In the genomic region with DNA sequence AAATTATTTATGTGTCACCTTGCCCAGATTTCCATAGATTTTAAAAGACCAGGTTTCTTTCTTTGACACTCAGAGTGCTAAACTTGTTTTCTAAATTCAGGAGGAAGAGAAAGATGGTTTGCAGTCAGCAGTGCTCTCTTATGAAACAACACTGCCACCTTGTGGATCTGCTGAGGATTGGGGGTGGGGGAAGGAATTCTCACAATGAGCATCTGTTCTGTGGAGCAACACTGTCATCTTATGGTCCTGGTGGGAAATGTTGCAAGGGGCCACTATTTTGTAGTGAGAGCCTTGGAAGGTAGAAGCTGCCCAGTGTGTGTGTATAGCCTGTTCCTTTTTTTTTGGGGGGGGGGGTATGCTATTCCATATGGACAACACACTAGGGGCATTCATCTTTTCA, we compare ENCODE assay signal across 9 mouse cellular contexts. TPM values are rescaled to one million over a fixed set of nuclear protein-coding genes. Genes with fewer than 3 reads are reported as not detected.
DNase-seq lines count a peak whose midpoint lies in the region; ATAC-seq lines count a peak whose summit lies in the region.
"Had no signal": no experiment of that assay in that cellular context is flagged by ENCODE, and none has a peak within 500 bp of the region (broad histone marks: within the 10 kb centered on the region; RNA-seq: fewer than 3 reads in every experiment).

No protein-coding gene starts in this region.

- H3K4me1 ChIP-seq in hindbrain, embryonic 14.5 days (replicated peaks; ENCODE audit: control insufficient read depth, insufficient read depth, low read length): no peaks in the 10 kb centered on the region
- H3K4me1 ChIP-seq: limb, embryonic 12.5 days had no signal

- H3K36me3 ChIP-seq in hindbrain, embryonic 14.5 days (replicated peaks; ENCODE audit: control insufficient read depth, insufficient read depth): peaks cover 7% of the 10 kb centered on the region; the same call in 1 of the 2 replicates

- H3K9ac ChIP-seq in hindbrain, embryonic 14.5 days: no peak overlapping the region
- H3K9ac ChIP-seq: limb, embryonic 12.5 days had no signal

- no peak overlapping the region for H3K27ac ChIP-seq in hindbrain, embryonic 14.5 days
- H3K27ac ChIP-seq: limb, embryonic 12.5 days had no signal

- ATAC-seq in hindbrain, embryonic 14.5 days (ENCODE audit: low FRiP score): peak; percentile 76

- no peak overlapping the region for H3K4me2 ChIP-seq in hindbrain, embryonic 14.5 days (replicated peaks)
- H3K4me2 ChIP-seq: limb, embryonic 12.5 days had no signal

- no peak overlapping the region for H3K4me3 ChIP-seq in hindbrain, embryonic 14.5 days (replicated peaks; ENCODE audit: low read length)
- H3K4me3 ChIP-seq: limb, embryonic 12.5 days had no signal

- peak; percentile 71 for DNase-seq in Muller cell, postnatal 12 days (ENCODE audit: inconsistent ontology term)
- peak; percentile 82 to 83 for DNase-seq in cerebellum, postnatal 10 days
- DNase-seq in frontal cortex, postnatal 14 days (ENCODE audit: low spot score in 2 of 2): peak; percentile 38 to 62
- peak; percentile 80 for DNase-seq in hindbrain, embryonic 14.5 days (ENCODE audit: low spot score)
- peak; percentile 41 to 81 for DNase-seq in layer of hippocampus, postnatal 14 days (ENCODE audit: low spot score in 2 of 2)
- peak; percentile 84 for DNase-seq in lung, postnatal 10 days
- DNase-seq in retina, adult 2 months (ENCODE audit: low read depth, low spot score): peak; percentile 63
- peak; percentile 74 for DNase-seq in thymus, postnatal 25 days

- H3K27me3 ChIP-seq in hindbrain, embryonic 14.5 days (ENCODE audit: control insufficient read depth, insufficient read depth, low read length): no peaks in the 10 kb centered on the region
- H3K27me3 ChIP-seq: limb, embryonic 12.5 days had no signal

- H3K9me3 ChIP-seq in hindbrain, embryonic 14.5 days (ENCODE audit: control insufficient read depth, low read length): no peaks in the 10 kb centered on the region
- H3K9me3 ChIP-seq: limb, embryonic 12.5 days had no signal

RNA-seq across cellular contexts. Expression of gene G6pdx, which starts 15.6 kb away (rescaled TPM):
- 48.8 and 52.3 TPM in 2 replicates for polyA plus RNA-seq in hindbrain, embryonic 14.5 days (2014; fragmentation: Nextera tagmentation; extraction: Ambion mirVana)
- 10 to 100 TPM; 28.4 to 30.5 TPM for total RNA-seq in layer of hippocampus, postnatal 14 days (2021)

RNA-seq across cellular contexts. Expression of gene Ikbkg, which starts 20.3 kb away (rescaled TPM):
- polyA plus RNA-seq in hindbrain, embryonic 14.5 days (2014; fragmentation: Nextera tagmentation; extraction: Ambion mirVana): 17.8 and 21.5 TPM in 2 replicates
- total RNA-seq in layer of hippocampus, postnatal 14 days (2021): 10 to 100 TPM; 45.3 to 47.5 TPM

RNA-seq across cellular contexts. Expression of gene Fam3a, which starts 20.3 kb away (rescaled TPM):
- 33.2 and 36.0 TPM in 2 replicates for polyA plus RNA-seq in hindbrain, embryonic 14.5 days (2014; fragmentation: Nextera tagmentation; extraction: Ambion mirVana)
- 10 to 100 TPM; 16.9 to 23.5 TPM for total RNA-seq in layer of hippocampus, postnatal 14 days (2021)

RNA-seq across cellular contexts. Expression of gene Slc10a3, which starts 40.2 kb away (rescaled TPM):
- polyA plus RNA-seq in hindbrain, embryonic 14.5 days (2014; fragmentation: Nextera tagmentation; extraction: Ambion mirVana): 7.1 and 9.5 TPM in 2 replicates
- total RNA-seq in layer of hippocampus, postnatal 14 days (2021): 1 to 10 TPM; 1.8 to 2.0 TPM

RNA-seq across cellular contexts. Expression of gene Ubl4a, which starts 40.4 kb away (rescaled TPM):
- 68.4 and 74.3 TPM in 2 replicates for polyA plus RNA-seq in hindbrain, embryonic 14.5 days (2014; fragmentation: Nextera tagmentation; extraction: Ambion mirVana)
- total RNA-seq in layer of hippocampus, postnatal 14 days (2021): 10 to 100 TPM; 57.5 to 59.6 TPM
